Mouse (Mus musculus): ENCODE measurements around the gene Elmod2. TPM values are rescaled to one million over a fixed set of nuclear protein-coding genes. Genes with fewer than 3 reads are reported as not detected.
A peak's percentile ranks its signal among the peaks of the same experiment; 100 is the strongest.
"Not testable (repeated sequence)": the region's sequence is repeated elsewhere in the genome, so short reads cannot be mapped to it uniquely, and the experiment has no call there.

Elmod2 gene
- 10 to 100 TPM; 13.8 to 14.8 TPM for total RNA-seq (2021)

DNA sequence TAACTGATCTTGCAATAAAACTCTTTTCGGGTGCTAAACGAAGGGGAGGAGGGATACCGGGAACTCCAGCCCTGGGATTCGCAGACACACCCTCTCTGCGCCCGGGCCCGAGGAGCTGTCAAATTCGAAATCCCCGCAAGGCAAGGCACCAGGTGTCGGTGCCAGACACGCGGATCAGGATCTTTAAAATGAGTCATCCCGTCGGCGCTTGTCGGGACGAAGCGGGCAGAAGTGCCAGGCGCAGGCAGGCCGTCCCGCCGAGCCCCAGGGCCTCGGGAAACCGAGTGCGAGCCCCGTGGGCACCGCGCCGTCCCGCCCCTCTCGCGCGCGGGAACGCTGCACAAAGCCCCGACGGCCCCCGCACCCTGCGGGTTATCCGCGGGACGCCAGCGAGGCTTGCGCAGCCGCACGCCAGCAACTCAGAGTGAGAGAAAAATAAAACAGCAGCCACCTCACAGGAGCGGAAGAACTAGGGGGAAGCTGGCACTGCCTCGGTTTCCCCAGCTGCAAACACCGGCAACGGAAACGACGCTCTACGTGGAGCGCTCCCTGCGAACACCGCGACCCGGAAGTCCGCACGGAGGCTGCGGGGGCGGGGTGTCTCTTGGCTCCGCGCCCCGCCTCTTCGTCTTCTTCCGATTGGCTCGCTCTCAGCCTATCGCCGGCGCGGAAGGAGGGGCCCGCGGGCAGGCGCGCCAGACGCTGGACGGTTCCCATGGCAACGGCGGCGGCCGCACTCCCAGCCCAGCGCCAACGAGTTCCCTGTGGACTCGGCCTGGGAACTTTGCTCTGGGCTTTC lies at the start of gene Elmod2:
TSS of gene Elmod2 (minus strand) at position 588 of the 799 bp plus-strand sequence.
- peak; percentile 94 to 98 for DNase-seq (ENCODE audit: extremely low spot score in 1 of 2, low spot score in 1 of 2)

DNA sequence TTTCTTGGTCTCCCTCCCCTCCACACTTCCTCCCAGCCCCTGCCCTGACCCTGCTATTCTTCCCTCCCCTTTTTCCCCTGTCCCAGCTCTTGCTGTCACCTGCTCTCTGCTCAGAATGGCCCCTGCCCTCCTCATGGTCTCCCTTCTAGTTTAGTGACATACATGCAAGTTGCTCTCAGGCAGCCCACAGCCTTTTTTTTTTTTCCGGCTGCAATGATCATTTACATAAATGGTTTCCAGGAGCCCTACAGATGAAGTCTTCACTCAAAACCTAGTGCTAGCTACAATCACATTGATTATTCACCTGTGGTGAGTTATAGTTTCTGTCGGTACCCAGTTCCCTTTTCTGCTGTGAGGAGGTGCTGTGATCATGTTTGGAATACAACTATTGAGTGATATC lies 48.7 kb upstream of the Elmod2 start:
- DNase-seq (ENCODE audit: extremely low spot score in 1 of 2, low spot score in 1 of 2), result no peak

DNA sequence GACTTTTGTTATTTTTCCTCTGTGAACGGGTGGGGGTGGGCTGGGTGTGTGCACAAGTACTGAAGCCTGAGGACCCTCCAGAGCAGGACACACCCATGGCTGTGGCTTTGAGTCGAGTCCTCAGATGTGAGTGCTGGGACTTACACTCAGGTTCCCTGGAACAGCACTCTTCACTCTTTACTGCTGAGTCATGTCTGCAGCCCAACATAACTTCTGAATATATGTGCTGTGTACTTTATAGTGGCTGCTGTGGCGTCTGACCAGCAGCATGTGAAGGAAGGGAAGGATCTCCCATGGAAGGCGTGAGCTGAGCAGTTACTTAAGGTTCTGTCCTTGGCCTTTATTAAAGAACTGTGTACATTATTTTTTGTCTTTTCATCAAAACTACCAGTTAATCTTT lies 47.9 kb upstream of the Elmod2 start:
- DNase-seq (ENCODE audit: extremely low spot score in 1 of 2, low spot score in 1 of 2), result no peak

DNA sequence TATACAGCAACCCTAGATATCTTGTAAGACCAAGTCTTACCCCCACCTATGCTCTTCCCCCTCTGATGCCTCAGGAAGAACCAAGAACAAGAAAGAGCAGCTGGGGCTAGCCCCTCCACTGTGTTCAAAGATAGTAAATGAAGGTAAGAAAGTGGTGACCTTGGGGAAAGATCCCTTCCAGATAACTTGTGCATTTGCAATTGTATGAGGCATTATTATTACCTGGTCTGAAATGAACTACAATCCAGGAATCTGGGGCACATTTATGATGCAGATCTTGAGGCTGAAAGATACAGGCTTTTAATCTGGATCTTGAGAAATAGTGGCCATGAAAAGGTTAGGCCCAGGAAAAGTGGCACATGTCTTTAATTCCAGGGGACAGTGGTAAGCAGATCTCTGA lies 44.9 kb upstream of the Elmod2 start:
- no peak for DNase-seq (ENCODE audit: extremely low spot score in 1 of 2, low spot score in 1 of 2)

DNA sequence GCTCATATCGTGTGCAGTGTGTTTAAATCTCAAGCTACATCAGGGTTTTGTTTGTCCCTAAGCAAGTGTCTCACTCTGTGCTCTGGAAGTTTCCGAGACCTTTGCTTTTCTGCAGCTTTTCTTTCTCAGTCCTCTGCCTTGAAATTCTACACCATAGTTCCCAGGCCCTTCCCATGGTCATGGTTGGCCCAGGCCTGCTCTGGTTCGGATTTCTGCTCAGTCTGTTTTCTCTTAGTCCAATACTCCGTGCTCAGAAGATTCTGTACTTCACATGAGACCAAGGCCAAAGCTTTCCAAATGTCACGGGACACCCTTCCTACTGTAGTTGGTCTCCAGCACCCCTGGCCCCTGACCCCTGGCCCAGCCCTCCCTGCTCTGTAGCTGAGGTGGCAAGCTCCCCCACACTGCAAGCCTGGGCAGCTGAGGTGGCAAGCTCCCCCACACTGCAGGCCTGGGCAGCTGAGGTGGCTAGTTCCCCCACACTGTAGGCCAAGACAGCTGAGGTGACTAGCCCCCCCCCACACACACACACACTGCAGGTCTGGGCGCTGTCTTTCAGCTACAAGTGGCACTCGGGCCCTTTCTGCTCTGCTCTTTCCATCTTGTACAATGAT lies 31.0 kb upstream of the Elmod2 start:
- no peak for DNase-seq (ENCODE audit: extremely low spot score in 1 of 2, low spot score in 1 of 2)

DNA sequence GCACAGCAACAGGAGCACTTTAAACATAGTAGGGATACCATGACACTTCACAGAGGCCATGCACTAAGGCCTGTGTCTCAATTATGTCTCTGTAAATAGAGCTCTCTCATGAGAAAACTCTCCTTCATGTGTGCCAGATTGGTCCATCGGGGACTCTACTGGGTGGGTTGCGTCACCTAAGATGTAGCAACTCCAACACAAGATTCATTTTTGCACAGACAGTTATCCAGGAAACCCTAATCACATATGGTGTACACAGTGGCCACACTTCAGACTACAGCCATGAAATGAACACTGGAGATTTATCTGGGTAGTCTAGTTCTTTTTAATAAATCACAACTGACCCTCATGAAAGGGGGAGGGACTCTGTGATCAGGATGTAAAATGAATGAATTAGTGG lies 19.0 kb upstream of the Elmod2 start:
- DNase-seq (ENCODE audit: extremely low spot score in 1 of 2, low spot score in 1 of 2), result no peak

DNA sequence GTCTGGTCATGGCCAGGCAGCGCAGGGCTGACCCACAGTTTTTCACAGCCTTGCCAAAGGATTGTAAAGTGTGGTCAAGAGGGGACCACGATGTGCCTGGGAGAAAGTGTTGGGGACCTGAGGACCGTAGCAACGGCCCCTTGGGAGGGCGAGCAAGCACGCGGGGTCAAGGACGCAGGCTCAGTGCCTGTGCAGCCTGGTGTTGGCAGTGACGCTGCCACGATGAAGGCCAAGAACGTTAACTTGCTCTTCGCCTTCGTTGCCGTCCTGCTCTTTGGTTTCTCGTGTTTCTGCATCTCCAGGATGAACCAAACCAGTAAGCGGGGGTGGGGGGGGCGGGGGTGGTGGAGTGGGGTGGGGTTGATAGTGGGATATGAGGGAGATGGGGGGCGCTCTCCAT lies 16.0 kb upstream of the Elmod2 start, which contains the start of gene Mgat4d:
TSS of gene Mgat4d (plus strand) at position 209 of the 400 bp plus-strand sequence.
- no peak for DNase-seq (ENCODE audit: extremely low spot score in 1 of 2, low spot score in 1 of 2)

DNA sequence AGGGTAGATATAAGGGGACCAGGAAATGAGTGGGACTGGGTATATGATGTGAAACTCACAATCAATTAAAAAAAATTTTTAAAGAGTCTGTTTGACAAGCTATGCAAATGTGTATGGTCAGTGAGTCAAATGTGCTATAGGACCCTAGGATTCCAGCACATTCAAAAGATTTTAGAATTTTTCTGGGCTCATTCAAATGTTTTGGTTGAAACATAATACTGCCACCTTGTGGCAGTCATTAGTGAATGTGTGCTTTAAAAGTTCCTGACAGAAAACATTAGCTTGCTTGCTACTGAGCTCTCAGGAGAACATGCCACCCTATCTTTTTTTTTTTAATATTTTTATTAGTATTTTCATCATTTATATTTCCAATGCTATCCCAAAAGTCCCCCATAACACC lies 10.4 kb upstream of the Elmod2 start:
- DNase-seq (ENCODE audit: extremely low spot score in 1 of 2, low spot score in 1 of 2), result no peak

DNA sequence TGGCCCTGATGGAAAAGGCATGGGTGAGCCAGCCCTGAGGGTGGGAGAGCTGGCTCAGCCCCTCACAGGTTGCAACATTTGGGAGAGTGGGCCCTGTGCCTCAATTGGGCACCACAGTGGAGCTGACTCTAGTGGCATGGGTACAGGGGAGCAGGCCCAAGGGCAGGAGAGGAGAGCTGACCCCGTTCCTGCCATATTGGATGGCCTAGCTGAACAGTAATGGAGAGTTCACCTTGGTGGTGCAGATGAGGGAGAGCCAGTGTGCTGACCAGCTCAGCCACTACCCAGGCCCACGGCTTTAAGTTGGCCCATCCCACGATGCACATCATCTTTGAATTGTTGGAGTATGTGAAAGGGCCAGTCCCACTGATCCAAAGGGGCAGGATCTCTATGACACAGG lies 9.8 kb upstream of the Elmod2 start:
- DNase-seq (ENCODE audit: extremely low spot score in 1 of 2, low spot score in 1 of 2), result no peak

DNA sequence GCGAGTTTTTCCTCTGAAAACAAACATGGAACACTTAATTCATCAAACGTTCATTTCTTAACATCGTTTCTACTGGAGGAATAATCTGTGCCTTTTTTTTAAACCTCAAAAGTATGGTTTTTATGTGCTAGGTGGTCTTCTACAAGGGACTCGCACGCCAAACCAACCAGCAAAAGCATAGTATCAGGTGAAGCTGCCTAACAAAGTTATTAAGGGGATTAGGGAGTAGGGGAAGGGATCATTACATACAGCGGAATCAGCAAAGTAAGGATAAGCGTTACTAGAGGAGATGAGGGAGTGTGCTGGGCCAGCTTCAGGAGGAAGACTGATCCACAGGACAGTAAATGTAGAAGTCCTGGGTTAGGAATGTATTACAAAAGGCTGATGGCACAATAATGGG lies 578 bp upstream of the Elmod2 start:
- DNase-seq (ENCODE audit: extremely low spot score in 1 of 2, low spot score in 1 of 2), result no peak

DNA sequence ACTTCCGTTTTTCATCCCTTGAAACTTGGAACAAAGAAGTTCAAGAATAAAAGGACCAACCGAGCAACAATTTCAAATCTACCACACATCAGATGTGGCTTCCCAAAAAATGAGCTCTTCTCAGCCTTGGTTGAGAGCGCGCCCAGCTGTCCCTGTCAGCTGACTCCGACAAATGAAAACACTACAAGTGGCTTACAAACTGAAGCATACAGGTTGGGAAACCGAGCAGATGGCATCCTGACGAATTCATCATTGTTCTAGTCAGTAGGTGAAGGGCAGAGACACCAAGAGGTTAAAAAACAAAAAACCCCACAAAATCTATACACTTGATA lies 753 bp downstream of the Elmod2 start:
- peak; percentile 14 to 17 for DNase-seq (ENCODE audit: extremely low spot score in 1 of 2, low spot score in 1 of 2)

DNA sequence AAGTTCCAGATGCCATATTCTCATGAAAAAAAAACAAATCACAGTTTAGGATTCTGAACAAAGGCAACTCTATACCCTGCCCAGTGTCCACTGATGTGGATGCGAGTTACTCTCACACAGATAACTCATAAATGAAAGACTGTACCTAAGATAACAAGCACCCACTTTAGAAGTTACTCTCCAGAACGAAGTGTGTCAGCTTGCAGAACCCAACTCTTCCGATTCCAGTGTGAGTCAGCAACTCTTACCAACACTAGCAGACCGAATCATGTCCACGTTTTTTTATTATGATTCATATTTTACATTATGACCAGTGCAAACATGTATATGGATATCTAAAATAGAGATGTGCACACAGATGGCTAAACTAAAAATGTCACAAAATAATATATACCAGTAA lies 4.4 kb downstream of the Elmod2 start:
- DNase-seq (ENCODE audit: extremely low spot score in 1 of 2, low spot score in 1 of 2), result no peak

DNA sequence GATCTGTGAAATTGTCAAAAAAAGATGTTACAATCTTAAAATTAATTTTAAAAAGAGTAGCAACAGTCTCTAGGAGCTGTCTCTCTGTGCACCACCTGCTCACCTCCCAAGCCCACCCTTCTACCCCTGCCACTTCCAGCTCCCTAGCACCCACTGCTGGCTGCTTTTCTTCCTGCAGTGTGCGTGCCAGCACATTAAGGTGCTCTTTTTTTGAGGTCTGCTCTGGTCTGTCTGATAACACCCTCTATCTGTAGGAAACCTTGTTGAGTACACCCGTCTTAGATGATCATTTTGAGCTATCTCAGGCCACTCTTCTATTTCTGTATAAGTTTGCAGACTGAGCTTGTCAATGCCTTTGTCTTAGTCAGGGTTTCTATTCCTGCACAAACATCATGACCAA lies 9.2 kb downstream of the Elmod2 start:
- no peak for DNase-seq (ENCODE audit: extremely low spot score in 1 of 2, low spot score in 1 of 2)

DNA sequence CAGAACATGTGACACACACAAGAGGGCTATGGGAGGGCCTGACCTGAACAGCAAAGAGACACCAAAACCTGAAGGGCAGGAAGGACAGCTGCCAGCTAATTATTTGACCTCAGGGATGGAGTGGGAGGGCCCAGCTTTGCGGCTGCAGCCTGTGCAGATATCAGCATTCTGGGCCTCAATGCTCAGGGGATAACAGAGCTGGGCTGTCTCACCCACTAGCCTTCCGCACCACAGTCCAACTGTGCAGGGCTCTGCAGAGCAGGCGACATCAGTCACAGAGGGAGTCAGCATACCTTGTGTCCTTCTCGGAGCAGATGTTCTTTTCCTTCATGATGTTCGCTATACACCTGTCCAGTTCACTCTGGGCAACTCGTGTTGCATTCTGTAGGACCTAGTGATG lies 9.9 kb downstream of the Elmod2 start:
- no peak for DNase-seq (ENCODE audit: extremely low spot score in 1 of 2, low spot score in 1 of 2)

DNA sequence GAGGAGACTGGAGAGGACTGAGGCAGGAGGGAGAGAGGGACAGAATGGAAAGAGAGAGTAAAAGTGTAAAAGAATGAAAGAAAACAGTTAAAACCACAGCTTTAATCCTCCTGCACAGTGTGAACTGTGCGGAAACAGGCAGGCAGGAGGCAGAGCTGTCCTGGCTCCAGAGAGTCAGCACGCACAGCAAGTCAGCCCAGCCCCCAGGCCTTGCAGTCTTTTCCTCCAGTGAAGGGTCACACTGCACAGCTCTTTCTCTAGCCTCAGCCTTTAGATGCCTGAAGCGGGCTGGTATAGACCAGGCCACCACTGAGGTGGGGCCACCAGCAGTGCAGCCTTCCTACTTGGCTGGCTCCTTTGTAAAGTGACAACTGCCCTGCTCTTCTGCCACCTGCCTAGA lies 11.7 kb downstream of the Elmod2 start:
- no peak for DNase-seq (ENCODE audit: extremely low spot score in 1 of 2, low spot score in 1 of 2)

DNA sequence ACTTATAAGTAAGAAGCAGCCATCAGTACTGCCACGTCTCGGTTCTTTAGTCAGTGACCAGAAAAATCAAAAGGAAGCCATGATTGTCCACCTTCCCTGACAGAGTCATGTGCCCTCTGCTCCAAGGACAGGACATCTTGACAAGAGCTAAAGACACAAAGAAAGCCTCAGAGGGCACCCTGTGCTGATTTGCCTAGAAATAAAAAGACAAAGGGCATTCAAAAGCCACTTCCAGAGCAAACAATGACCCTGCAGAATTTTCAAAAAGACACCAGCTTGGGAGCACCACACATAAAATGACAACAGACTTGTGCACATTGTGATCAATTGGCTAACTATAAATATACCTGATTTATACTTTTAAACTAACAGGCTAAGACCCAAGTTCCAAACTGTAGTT lies 16.6 kb downstream of the Elmod2 start:
- DNase-seq (ENCODE audit: extremely low spot score in 1 of 2, low spot score in 1 of 2), result no peak

DNA sequence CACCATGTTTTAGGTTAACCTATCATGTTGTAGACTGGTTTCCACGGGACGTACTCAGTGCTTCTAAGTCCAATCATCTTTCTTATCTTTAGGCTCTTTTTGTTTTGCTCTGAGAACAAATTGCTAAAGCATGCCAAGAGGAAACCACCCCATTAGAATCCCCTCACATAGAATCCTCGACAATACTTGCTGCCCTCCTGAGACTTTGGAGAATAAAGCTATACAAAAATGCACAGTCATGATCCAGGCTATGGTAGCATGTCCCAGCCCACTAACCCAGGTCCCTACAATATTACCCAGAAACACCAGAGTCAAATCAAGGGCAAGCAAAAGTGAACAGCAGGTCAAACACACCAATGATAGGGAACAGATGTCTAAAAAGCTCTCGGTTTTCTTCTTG lies 17.2 kb downstream of the Elmod2 start:
- DNase-seq (ENCODE audit: extremely low spot score in 1 of 2, low spot score in 1 of 2), result not testable (repeated sequence)

DNA sequence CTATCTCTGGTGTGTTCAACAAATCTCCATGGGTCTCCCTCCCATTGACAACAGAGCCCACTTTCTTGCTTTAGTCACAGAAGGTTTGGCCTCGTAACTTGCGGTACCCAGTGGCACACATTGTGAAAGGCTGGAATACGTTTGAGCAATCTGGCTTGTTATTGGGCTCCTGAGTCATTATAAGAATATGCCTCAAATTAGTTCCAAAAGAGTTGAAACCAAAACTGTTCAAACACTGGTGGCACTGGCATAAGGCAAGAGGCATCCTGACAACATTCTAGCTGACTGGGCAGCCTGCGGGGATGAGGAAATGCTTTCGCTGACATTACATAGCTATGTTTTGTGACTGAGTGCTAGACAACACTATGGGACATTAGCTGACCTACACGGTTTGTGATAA lies 22.4 kb downstream of the Elmod2 start:
- no peak for DNase-seq (ENCODE audit: extremely low spot score in 1 of 2, low spot score in 1 of 2)

DNA sequence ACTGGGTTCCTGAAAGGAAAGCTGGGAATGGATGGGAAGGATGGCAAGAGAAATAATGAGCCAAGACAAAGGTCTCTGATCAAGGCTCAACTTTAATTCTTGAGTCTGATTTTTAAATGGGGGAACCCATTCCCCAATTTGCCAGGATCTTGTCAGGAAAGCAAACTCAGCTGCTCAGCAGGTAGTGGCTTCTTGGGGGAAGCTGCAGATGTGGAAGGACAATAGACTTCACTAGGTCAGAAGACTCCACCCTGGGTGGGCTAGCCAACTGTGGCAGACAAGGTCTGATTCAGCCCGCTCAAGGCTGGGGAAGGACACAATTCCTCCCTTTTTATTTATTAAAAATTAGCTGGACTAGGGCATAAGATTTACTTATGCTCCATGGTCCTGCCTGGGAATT lies 27.3 kb downstream of the Elmod2 start:
- no peak for DNase-seq (ENCODE audit: extremely low spot score in 1 of 2, low spot score in 1 of 2)

DNA sequence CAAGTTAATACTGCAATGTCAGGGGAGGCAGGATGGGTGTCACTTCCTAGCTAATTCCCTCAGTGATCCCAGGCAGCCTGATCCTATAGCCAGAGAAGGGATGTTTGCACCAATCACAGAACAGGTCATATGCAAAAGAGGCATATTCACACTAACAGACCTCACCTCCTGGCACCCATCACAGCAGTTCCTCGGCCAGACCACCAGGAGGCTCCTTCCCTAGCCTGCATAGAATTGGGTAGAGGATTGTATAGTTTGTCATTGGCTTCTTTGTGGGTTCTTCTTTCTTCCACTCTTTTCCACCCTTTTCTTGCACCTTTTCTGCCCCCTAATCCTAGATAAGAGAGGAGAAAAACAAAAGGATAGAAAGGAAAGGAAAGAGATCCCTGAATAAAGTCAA lies 32.2 kb downstream of the Elmod2 start:
- DNase-seq (ENCODE audit: extremely low spot score in 1 of 2, low spot score in 1 of 2), result no peak

DNA sequence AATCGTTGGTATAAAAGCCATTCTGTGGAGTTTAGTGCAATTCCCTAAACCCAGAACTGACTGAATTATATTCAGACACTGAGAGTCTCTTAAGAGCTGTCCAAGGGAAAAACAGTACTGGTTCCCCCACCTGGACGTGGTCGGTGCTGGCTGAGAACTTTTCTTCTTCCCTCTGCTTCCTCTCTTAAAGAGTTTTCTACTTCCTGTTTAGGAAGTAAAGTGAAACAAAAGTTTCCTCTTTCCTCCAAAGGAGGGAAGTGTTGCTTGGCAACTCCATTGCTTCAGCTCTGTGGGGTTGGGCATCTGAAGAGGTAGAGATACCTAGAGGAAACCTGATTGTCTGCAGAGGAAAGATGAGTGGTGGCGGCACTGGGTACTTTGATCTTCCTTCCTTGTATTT lies 34.9 kb downstream of the Elmod2 start:
- no peak for DNase-seq (ENCODE audit: extremely low spot score in 1 of 2, low spot score in 1 of 2)

DNA sequence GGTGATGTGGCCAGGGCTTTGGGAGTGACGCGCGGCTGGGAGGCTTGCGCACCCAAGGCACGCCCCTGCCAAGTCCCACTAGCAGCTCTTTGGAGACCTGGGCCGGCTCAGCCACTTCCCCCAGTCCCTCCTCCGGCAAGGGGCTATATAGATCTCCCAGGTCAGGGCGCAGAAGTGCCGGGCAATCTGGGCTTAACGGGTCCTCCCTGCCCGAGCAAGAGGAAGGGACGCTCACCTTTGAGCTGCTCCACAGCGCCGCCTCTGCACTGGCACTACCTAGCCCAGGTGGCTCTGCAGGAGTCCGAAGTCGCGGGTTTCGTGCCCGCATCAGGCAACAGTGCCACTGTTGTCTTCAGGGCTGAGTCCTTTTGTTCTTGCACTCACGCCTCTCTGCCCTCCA lies 42.1 kb downstream of the Elmod2 start, which contains the start of gene Ucp1:
TSS of gene Ucp1 (plus strand) at position 177 of the 400 bp plus-strand sequence.
- DNase-seq (ENCODE audit: extremely low spot score in 1 of 2, low spot score in 1 of 2), result no peak
